Mouse (Mus musculus): ENCODE results near the gene Tie1.

- TF ChIP-seq CTCF (IDR thresholded peaks at IDR 0.05; ENCODE audit: borderline replicate concordance, extremely low read depth, insufficient read depth, insufficient read length): no peak
- no peak for TF ChIP-seq POLR2A (IDR thresholded peaks at IDR 0.05; ENCODE audit: borderline replicate concordance, extremely low read depth, insufficient read depth, insufficient read length, poor library complexity, severe bottlenecking)
These were observed 18.6 kb downstream of the Tie1 start for GRCm38 (mm10) chr4:118471281-118471680.

Measured in brain, embryonic 14.5 days (tissue).